Mouse (Mus musculus): Measurements from ENCODE around the gene Mapk8ip1. TPM values are rescaled to one million over a fixed set of nuclear protein-coding genes. Genes with fewer than 3 reads are reported as not detected.

The Mapk8ip1 gene
- polyA plus RNA-seq, 1 experiment from 2014 or later = 11.3 TPM

DNA sequence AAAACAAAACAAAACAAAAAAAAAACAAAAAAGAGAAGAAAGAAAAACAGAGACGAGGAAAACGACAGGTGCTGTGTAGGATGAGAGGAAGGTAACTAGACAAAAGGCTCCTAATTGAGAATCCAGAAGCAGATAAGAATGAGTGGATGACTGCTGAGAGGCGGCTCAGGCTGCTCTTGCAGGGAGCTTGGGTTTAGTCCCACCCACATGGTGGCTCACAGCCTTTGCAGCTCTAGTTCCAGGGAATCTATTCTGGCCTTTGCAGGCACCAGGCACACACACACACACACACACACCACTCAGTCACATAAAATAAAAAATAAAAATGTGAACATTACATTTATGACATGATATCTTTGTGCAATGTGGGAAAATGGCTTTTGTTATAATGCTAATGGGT, 37.5 kb upstream of the Mapk8ip1 start:
- Histone ChIP-seq H3K9me3 (ENCODE audit: control insufficient read depth, low read depth, low read length) (no peaks in the 10 kb centered on the region), H3K4me3 (ENCODE audit: low read depth, low read length) (no peak overlapping the region), H3K36me3 (ENCODE audit: control insufficient read depth, insufficient read depth, low read length) (no peaks in the 10 kb centered on the region), H3K27me3 (ENCODE audit: control insufficient read depth, insufficient read depth, low read length) (no peaks in the 10 kb centered on the region), H3K4me1 (ENCODE audit: control insufficient read depth, insufficient read depth, low read length) (peaks cover 3% of the 10 kb centered on the region; the same call in 1 of the 2 replicates), H3K27ac (ENCODE audit: low read length) (no peak overlapping the region), H3K4me2 (replicated peaks; ENCODE audit: low read depth, low read length) (no peak overlapping the region), H3K9ac (replicated peaks; ENCODE audit: low read depth, low read length) (no peak overlapping the region)
- 64% methylated on average over 3 of the region's 3 CpGs for WGBS
- no peak for ATAC-seq (ENCODE audit: insufficient number of reproducible peaks, insufficient read depth, low FRiP score, low read depth)

DNA sequence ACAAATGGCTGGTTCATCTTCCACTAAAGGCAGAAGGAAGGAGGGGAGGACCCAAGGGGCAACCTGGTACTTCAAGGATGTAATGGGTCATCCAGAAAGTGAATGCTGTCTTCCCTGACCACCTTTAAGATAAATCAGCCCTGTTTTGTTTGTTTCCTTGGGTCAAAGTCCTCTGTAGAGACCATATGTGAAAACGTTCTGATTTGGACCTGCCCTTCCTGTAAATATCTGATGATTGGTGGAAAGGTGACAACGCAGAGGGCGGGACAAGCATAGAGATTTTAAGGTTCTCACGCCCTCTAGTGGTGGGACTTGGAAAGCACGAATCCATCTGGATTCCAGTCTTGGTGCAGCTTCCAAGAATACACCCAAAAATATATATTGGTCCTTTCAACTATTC, 36.8 kb upstream of the Mapk8ip1 start:
- no peaks in the 10 kb centered on the region for H3K27me3 ChIP-seq (ENCODE audit: control insufficient read depth, insufficient read depth, low read length)
- 0 out of 2 replicates have a peak overlapping the region, but pooled peaks have one; percentile 17 for H3K4me2 ChIP-seq (replicated peaks; ENCODE audit: low read depth, low read length)
- ATAC-seq (ENCODE audit: insufficient number of reproducible peaks, insufficient read depth, low FRiP score, low read depth) = no peak
- no peaks in the 10 kb centered on the region for H3K36me3 ChIP-seq (ENCODE audit: control insufficient read depth, insufficient read depth, low read length)
- no peaks in the 10 kb centered on the region for H3K9me3 ChIP-seq (ENCODE audit: control insufficient read depth, low read depth, low read length)
- no peak overlapping the region for H3K9ac ChIP-seq (replicated peaks; ENCODE audit: low read depth, low read length)
- H3K4me1 ChIP-seq (ENCODE audit: control insufficient read depth, insufficient read depth, low read length) = peaks cover 6% of the 10 kb centered on the region; the same call in 1 of the 2 replicates
- under 1% methylated on average over 5 of the region's 5 CpGs for whole genome bisulfite sequencing
- no peak overlapping the region for H3K27ac ChIP-seq (ENCODE audit: low read length)
- H3K4me3 ChIP-seq (ENCODE audit: low read depth, low read length) = no peak overlapping the region

DNA sequence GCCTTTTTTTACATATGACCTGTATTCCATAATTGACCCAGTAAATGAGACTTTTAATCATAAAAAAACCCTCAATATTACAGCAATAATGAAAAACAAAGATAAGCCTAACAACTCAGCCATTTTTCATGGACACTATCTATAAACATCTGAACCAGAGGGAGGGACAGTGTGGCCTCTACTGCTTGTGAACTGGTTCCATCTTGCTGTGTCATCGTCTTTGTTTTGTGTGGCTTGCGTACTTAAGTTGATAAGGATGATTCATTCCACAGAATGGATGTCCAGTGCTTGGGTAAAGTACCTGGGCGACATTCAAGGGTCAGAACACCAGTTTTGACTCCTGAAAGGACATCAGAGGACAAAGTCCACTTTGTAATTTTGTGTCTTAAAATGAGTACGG, 36.3 kb upstream of the Mapk8ip1 start:
- Histone ChIP-seq H3K4me3 (ENCODE audit: low read depth, low read length) (no peak overlapping the region), H3K4me2 (replicated peaks; ENCODE audit: low read depth, low read length) (no peak overlapping the region), H3K27ac (ENCODE audit: low read length) (no peak overlapping the region), H3K36me3 (ENCODE audit: control insufficient read depth, insufficient read depth, low read length) (no peaks in the 10 kb centered on the region), H3K4me1 (ENCODE audit: control insufficient read depth, insufficient read depth, low read length) (peaks cover 11% of the 10 kb centered on the region), H3K9me3 (ENCODE audit: control insufficient read depth, low read depth, low read length) (no peaks in the 10 kb centered on the region), H3K27me3 (ENCODE audit: control insufficient read depth, insufficient read depth, low read length) (no peaks in the 10 kb centered on the region), H3K9ac (replicated peaks; ENCODE audit: low read depth, low read length) (no peak overlapping the region)
- 65% methylated on average over 4 of the region's 4 CpGs for WGBS
- ATAC-seq (ENCODE audit: insufficient number of reproducible peaks, insufficient read depth, low FRiP score, low read depth) = no peak

DNA sequence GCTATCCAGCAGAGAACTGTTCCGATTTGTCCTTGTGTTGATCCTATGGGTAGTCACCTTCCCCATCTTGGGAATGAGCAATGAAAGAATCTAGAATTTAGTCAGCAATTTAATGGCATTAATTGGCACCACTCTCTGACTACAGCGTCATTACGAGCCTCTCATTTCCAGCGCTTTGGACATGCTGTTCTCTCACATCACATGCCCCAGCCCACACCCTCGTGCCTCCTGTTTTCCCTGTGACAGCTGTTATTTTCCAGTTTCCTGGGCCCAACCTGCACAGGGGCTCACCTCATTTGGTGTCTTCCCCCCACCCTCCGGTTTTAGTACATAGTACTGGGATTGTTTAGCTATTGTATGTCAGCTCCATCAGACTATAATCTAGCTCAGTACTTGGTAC, 34.0 kb upstream of the Mapk8ip1 start:
- H3K9ac ChIP-seq (replicated peaks; ENCODE audit: low read depth, low read length) = no peak overlapping the region
- H3K9me3 ChIP-seq (ENCODE audit: control insufficient read depth, low read depth, low read length) = no peaks in the 10 kb centered on the region
- no peak overlapping the region for H3K4me3 ChIP-seq (ENCODE audit: low read depth, low read length)
- H3K27me3 ChIP-seq (ENCODE audit: control insufficient read depth, insufficient read depth, low read length) = no peaks in the 10 kb centered on the region
- 58% methylated on average over 6 of the region's 6 CpGs for WGBS
- H3K4me1 ChIP-seq (ENCODE audit: control insufficient read depth, insufficient read depth, low read length) = peaks cover 31% of the 10 kb centered on the region
- no peak for ATAC-seq (ENCODE audit: insufficient number of reproducible peaks, insufficient read depth, low FRiP score, low read depth)
- peak overlapping the region; percentile 91 for H3K4me2 ChIP-seq (replicated peaks; ENCODE audit: low read depth, low read length)
- no peak overlapping the region for H3K27ac ChIP-seq (ENCODE audit: low read length)
- no peaks in the 10 kb centered on the region for H3K36me3 ChIP-seq (ENCODE audit: control insufficient read depth, insufficient read depth, low read length)

DNA sequence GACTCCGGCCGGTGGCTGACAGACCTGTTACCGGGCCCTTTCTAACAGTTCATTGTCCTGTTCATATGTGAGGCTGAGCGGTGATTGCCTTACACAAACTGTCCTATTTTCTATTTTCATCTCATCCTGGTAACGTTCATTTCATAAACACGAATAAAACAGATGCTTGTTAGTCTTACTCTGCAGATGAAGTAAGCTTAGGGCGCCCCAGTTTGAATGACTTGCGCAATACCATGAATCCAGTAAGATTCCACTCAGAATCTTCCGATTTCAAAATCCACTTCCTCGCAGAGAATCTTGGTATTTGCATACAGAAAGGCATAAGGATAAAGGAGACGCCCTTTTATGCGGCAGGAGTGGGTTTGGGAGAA, 33.3 kb upstream of the Mapk8ip1 start:
- no peak for ATAC-seq (ENCODE audit: insufficient number of reproducible peaks, insufficient read depth, low FRiP score, low read depth)
- 5% methylated on average over 12 of the region's 12 CpGs for WGBS

DNA sequence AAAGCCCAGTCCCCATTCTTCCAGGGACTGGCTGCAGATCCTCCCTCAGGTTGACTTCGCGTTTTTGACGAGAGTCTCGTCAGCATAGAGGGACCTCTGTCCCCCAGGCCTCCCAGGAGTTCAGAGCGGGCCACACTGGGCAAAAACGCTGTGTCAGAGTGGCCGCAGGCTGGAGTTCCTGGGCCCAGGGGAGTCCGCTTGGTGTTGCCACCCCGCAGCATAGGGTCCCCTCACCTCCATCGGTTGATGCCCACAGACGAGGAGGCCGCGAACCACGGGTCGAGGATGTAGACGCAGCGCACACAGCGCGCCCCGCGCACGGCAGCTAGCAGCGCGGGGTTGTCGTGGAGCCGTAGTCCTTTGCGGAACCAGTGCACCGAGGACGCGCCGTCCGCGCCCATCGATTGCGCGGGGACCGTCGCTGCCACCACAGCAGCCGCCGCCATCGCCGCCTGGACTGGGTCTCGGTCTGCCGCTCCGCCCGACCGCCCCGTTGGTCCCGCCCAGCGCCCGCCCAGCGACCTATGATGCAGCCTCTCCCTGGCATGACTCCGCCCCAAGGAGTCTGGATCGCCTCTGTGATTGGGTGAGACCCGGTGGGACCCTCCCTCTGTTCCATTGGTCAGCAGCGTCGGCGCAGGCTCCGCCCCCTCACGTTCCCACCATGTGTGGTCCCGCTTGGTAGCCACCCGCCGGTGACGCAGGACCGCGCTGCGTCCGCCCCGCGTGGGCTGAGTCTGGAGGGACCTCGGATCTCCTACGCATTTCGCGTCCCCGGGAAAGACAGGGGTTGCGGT, 32.7 kb upstream of the Mapk8ip1 start, which contains the start of gene Cry2:
Cry2 (minus strand) TSS at position 466 of the 797 bp plus-strand sequence.
- WGBS = under 1% methylated on average over 74 of the region's 76 CpGs
- Histone ChIP-seq H3K4me2 (replicated peaks; ENCODE audit: low read depth, low read length) (peak within 1 kb of the TSS; percentile 91), H3K27ac (ENCODE audit: low read length) (peak within 1 kb of the TSS; percentile 21; the same call in 1 of the 2 replicates), H3K9me3 (ENCODE audit: control insufficient read depth, low read depth, low read length) (no peaks in the 10 kb centered on the region), H3K9ac (replicated peaks; ENCODE audit: low read depth, low read length) (peak within 1 kb of the TSS; percentile 79), H3K4me1 (ENCODE audit: control insufficient read depth, insufficient read depth, low read length) (peaks cover 43% of the 10 kb centered on the region), H3K4me3 (ENCODE audit: low read depth, low read length) (peak within 1 kb of the TSS; percentile 85), H3K36me3 (ENCODE audit: control insufficient read depth, insufficient read depth, low read length) (no peaks in the 10 kb centered on the region), H3K27me3 (ENCODE audit: control insufficient read depth, insufficient read depth, low read length) (no peaks in the 10 kb centered on the region)
- ATAC-seq (ENCODE audit: insufficient number of reproducible peaks, insufficient read depth, low FRiP score, low read depth) = peak; percentile 97

More for the DNA sequence above, 33.3 kb upstream of the Mapk8ip1 start:
- peak overlapping the region; percentile 85 for H3K4me3 ChIP-seq (ENCODE audit: low read depth, low read length)
- H3K27me3 ChIP-seq (ENCODE audit: control insufficient read depth, insufficient read depth, low read length) = no peaks in the 10 kb centered on the region
- H3K9ac ChIP-seq (replicated peaks; ENCODE audit: low read depth, low read length) = peak overlapping the region; percentile 7; the same call in 1 of the 2 replicates
- H3K27ac ChIP-seq (ENCODE audit: low read length) = 0 out of 2 replicates have a peak overlapping the region, but pooled peaks have one; percentile 0
- peak overlapping the region; percentile 91 for H3K4me2 ChIP-seq (replicated peaks; ENCODE audit: low read depth, low read length)
- H3K4me1 ChIP-seq (ENCODE audit: control insufficient read depth, insufficient read depth, low read length) = peaks cover 37% of the 10 kb centered on the region
- H3K9me3 ChIP-seq (ENCODE audit: control insufficient read depth, low read depth, low read length) = no peaks in the 10 kb centered on the region
- H3K36me3 ChIP-seq (ENCODE audit: control insufficient read depth, insufficient read depth, low read length) = no peaks in the 10 kb centered on the region

DNA sequence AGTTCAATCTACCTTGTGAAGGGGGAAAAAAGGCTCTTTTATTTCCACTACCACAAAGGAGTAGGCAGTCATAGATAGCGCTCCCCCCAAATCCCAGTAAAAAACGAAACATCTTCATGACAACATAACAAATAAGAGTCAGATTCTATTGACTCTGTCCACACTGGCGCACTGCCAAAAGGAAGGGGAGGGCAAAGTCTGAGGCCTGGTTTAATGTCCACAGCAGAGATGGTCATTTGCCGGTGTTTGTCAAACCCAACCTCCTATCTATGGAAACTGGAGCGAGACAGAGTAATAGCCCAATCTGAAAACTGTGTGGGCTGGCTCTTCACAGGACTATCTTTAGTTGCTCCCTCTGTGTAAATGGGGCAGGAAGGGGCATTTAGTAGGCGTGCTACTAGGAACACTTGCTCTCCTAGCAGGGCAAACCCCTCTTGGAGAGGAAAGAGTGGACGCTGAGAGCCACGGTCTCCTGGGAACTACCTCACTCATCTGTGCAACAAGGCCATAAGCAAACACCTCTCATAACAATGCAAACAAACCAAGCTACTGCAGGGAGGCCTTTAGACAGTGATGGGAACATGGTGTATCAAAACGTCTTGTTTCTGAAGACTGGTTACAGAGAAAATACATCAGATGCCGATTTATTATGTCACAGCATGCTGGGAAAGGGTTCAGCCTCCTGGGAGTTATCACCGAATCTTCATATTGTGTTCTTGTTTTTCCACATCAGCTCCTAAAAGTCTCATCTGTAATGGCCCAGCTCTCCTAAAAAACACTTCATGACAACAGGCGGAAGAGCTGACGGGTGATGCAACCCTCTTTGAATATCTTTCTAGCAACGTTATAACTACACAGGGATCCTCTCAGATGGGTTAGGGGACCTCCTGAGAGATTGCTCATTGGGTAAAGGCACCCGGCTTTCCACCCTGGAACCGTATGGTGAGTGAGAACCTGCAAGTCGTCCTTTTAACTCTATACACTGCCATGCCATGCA, 31.5 kb upstream of the Mapk8ip1 start:
- Histone ChIP-seq H3K36me3 (ENCODE audit: control insufficient read depth, insufficient read depth, low read length) (no peaks in the 10 kb centered on the region), H3K9me3 (ENCODE audit: control insufficient read depth, low read depth, low read length) (no peaks in the 10 kb centered on the region), H3K4me1 (ENCODE audit: control insufficient read depth, insufficient read depth, low read length) (peaks cover 51% of the 10 kb centered on the region), H3K27ac (ENCODE audit: low read length) (no peak overlapping the region; the same call in 1 of the 2 replicates), H3K9ac (replicated peaks; ENCODE audit: low read depth, low read length) (peak overlapping the region; percentile 79; the same call in 1 of the 2 replicates), H3K4me2 (replicated peaks; ENCODE audit: low read depth, low read length) (peak overlapping the region; percentile 91), H3K27me3 (ENCODE audit: control insufficient read depth, insufficient read depth, low read length) (no peaks in the 10 kb centered on the region), H3K4me3 (ENCODE audit: low read depth, low read length) (peak overlapping the region; percentile 85)
- WGBS = 40% methylated on average over 17 of the region's 17 CpGs
- ATAC-seq (ENCODE audit: insufficient number of reproducible peaks, insufficient read depth, low FRiP score, low read depth) = no peak

DNA sequence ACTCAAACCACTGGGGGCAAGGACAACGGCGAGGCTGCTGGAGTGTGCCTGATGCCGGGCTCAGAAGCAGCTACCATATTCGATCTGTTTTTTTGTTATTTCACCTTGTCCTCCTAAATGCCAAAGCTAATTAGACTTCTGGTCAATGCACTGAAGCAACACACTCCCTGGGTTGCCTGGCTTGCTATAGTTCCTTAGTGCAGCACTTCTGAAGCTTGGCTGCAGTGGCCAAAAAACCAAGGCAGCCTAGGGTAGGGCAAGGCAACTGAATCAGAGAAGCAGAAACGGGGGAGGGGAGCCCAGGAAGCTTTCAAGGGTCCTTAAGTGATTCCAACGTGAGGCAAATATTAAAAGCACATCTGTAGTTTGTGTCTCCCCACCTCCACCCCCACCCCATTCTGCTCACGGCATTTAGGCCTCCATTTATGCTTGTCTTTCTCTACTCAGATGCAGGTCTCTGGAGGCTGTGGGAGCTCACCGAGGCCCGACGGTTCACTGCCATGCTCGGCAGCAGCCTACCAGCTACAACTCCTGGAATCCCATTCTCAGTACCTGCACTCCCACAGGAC, 30.6 kb upstream of the Mapk8ip1 start:
- Histone ChIP-seq H3K27me3 (ENCODE audit: control insufficient read depth, insufficient read depth, low read length) (no peaks in the 10 kb centered on the region), H3K4me2 (replicated peaks; ENCODE audit: low read depth, low read length) (peak overlapping the region; percentile 91), H3K9ac (replicated peaks; ENCODE audit: low read depth, low read length) (no peak overlapping the region), H3K27ac (ENCODE audit: low read length) (no peak overlapping the region; the same call in 1 of the 2 replicates), H3K4me3 (ENCODE audit: low read depth, low read length) (peak overlapping the region; percentile 17), H3K4me1 (ENCODE audit: control insufficient read depth, insufficient read depth, low read length) (peaks cover 56% of the 10 kb centered on the region), H3K9me3 (ENCODE audit: control insufficient read depth, low read depth, low read length) (no peaks in the 10 kb centered on the region), H3K36me3 (ENCODE audit: control insufficient read depth, insufficient read depth, low read length) (no peaks in the 10 kb centered on the region)
- 35% methylated on average over 11 of the region's 11 CpGs for WGBS
- no peak for ATAC-seq (ENCODE audit: insufficient number of reproducible peaks, insufficient read depth, low FRiP score, low read depth)
